Mouse (Mus musculus) E14TG2a.4 (cell line): ENCODE data around the gene Wwox.

Source experiments
- H3K27me3 ChIP-seq: 2 replicates; pipeline ENCODE4 v1.6.1; 2014; ENCODE audit warnings: low read length, control low read depth; ENCODE audit not compliant: insufficient read depth
- H3K36me3 ChIP-seq: 2 replicates; pipeline ENCODE4 v1.6.1; 2014; ENCODE audit warnings: low read length, control low read depth; ENCODE audit not compliant: insufficient read depth
- H3K4me1 ChIP-seq: replicated peaks from 2 replicates; pipeline ENCODE4 v1.6.1; 2014; ENCODE audit warnings: low read depth, low read length, control low read depth
- H3K4me3 ChIP-seq: replicated peaks from 2 replicates; pipeline ENCODE4 v1.5.1; 2014; ENCODE audit warnings: mild to moderate bottlenecking, low read length
- H3K9me3 ChIP-seq: 2 replicates; pipeline ENCODE4 v1.6.1; 2014; ENCODE audit warnings: low read length, control low read depth
- CTCF ChIP-seq: conservative IDR thresholded peaks from 2 replicates; pipeline ENCODE4 v1.5.1; 2014; ENCODE audit warnings: low read length
- NANOG ChIP-seq: IDR thresholded peaks from 2 replicates; pipeline ENCODE4 v1.6.1; 2014; ENCODE audit warnings: borderline replicate concordance, low read length, mixed read lengths
- POU5F1 ChIP-seq: IDR thresholded peaks from 2 replicates; pipeline ENCODE4 v1.6.1; 2014; ENCODE audit warnings: low read length, borderline replicate concordance

Gene Wwox

GRCm38 (mm10) chr8:114880475-114881135 lies 441.1 kb downstream of the Wwox start:
- Histone ChIP-seq H3K4me1 (peaks cover 60% of the 10 kb centered on the region), H3K27me3 (peaks cover 14% of the 10 kb centered on the region), H3K9me3 (no peaks in the 10 kb centered on the region), H3K4me3 (no peak overlapping the region), H3K36me3 (no peaks in the 10 kb centered on the region)
- no peak for TF ChIP-seq POU5F1
- TF ChIP-seq NANOG = no peak
- TF ChIP-seq CTCF = no peak

GRCm38 (mm10) chr8:114881891-114882401 lies 442.5 kb downstream of the Wwox start:
- no peak overlapping the region for H3K4me3 ChIP-seq
- TF ChIP-seq POU5F1 = no peak
- no peak for TF ChIP-seq CTCF
- TF ChIP-seq NANOG = no peak
- no peaks in the 10 kb centered on the region for H3K9me3 ChIP-seq
- no peaks in the 10 kb centered on the region for H3K36me3 ChIP-seq
- H3K27me3 ChIP-seq = peaks cover 14% of the 10 kb centered on the region
- peaks cover 48% of the 10 kb centered on the region for H3K4me1 ChIP-seq

GRCm38 (mm10) chr8:114882504-114882903 lies 443.0 kb downstream of the Wwox start:
- H3K27me3 ChIP-seq = peaks cover 14% of the 10 kb centered on the region
- no peak overlapping the region for H3K4me3 ChIP-seq
- no peaks in the 10 kb centered on the region for H3K9me3 ChIP-seq
- no peaks in the 10 kb centered on the region for H3K36me3 ChIP-seq
- peaks cover 43% of the 10 kb centered on the region for H3K4me1 ChIP-seq
- TF ChIP-seq CTCF (no peak), NANOG (no peak), POU5F1 (no peak)

- Histone ChIP-seq H3K36me3 (no peaks in the 10 kb centered on the region), H3K9me3 (no peaks in the 10 kb centered on the region), H3K4me1 (peaks cover 38% of the 10 kb centered on the region), H3K4me3 (no peak overlapping the region), H3K27me3 (peaks cover 14% of the 10 kb centered on the region)
- TF ChIP-seq POU5F1 = no peak
- TF ChIP-seq NANOG = no peak
- TF ChIP-seq CTCF = no peak
These were observed 443.6 kb downstream of the Wwox start for GRCm38 (mm10) chr8:114882936-114883606.

- Histone ChIP-seq H3K27me3 (peaks cover 8% of the 10 kb centered on the region), H3K36me3 (no peaks in the 10 kb centered on the region), H3K4me3 (no peak overlapping the region), H3K9me3 (no peaks in the 10 kb centered on the region), H3K4me1 (peaks cover 33% of the 10 kb centered on the region)
- no peak for TF ChIP-seq NANOG
- no peak for TF ChIP-seq POU5F1
- TF ChIP-seq CTCF = peak; percentile 83
These were observed 444.5 kb downstream of the Wwox start for GRCm38 (mm10) chr8:114883967-114884366.

- peaks cover 2% of the 10 kb centered on the region; the same call in 1 of the 2 replicates for H3K27me3 ChIP-seq
- no peak for TF ChIP-seq NANOG
- TF ChIP-seq POU5F1 = no peak
- TF ChIP-seq CTCF = no peak
- H3K4me1 ChIP-seq = peaks cover 33% of the 10 kb centered on the region
- H3K36me3 ChIP-seq = no peaks in the 10 kb centered on the region
- no peak overlapping the region for H3K4me3 ChIP-seq
- H3K9me3 ChIP-seq = no peaks in the 10 kb centered on the region
These were observed 445.7 kb downstream of the Wwox start for GRCm38 (mm10) chr8:114885026-114885592.

- H3K4me1 ChIP-seq = peaks cover 15% of the 10 kb centered on the region
- TF ChIP-seq NANOG = no peak
- no peak for TF ChIP-seq POU5F1
- no peak for TF ChIP-seq CTCF
- peaks cover 2% of the 10 kb centered on the region; the same call in 1 of the 2 replicates for H3K27me3 ChIP-seq
- no peak overlapping the region for H3K4me3 ChIP-seq
- peaks cover 5% of the 10 kb centered on the region for H3K9me3 ChIP-seq
- H3K36me3 ChIP-seq = no peaks in the 10 kb centered on the region
These were observed 448.9 kb downstream of the Wwox start for GRCm38 (mm10) chr8:114888388-114888787.

- Histone ChIP-seq H3K4me1 (0 out of 2 replicates have a peak, but pooled peaks cover 6% of the 10 kb centered on the region), H3K9me3 (peaks cover 5% of the 10 kb centered on the region), H3K36me3 (no peaks in the 10 kb centered on the region), H3K4me3 (no peak overlapping the region), H3K27me3 (peaks cover 2% of the 10 kb centered on the region; the same call in 1 of the 2 replicates)
- no peak for TF ChIP-seq POU5F1
- no peak for TF ChIP-seq CTCF
- TF ChIP-seq NANOG = no peak
These were observed 450.3 kb downstream of the Wwox start for GRCm38 (mm10) chr8:114889578-114890374.
